Mouse (Mus musculus) midbrain, embryonic 12.5 days (tissue): ENCODE results near the gene Smad6. TPM values are rescaled to one million over a fixed set of nuclear protein-coding genes. Genes with fewer than 3 reads are reported as not detected.
A peak's percentile ranks its signal among the peaks of the same experiment; 100 is the strongest.

Experiments
- ATAC-seq: fragments of 200-750 bp; cut with Nextera tagmentation; 2 replicates; pipeline ENCODE4 v1.8.0; 2017; ENCODE audit warnings: low read depth, moderate TSS enrichment, moderate library complexity; ENCODE audit not compliant: low FRiP score
- H3K27ac ChIP-seq: fragments of 300-500 bp; sonication (generic); replicated peaks from 2 replicates; pipeline ENCODE4 v1.5.1; 2016; ENCODE audit warnings: mild to moderate bottlenecking
- H3K27me3 ChIP-seq: fragments of 300-500 bp; sonication (generic); 2 replicates; pipeline ENCODE4 v1.6.1; 2016; ENCODE audit warnings: mild to moderate bottlenecking
- H3K36me3 ChIP-seq: fragments of 300-500 bp; sonication (generic); 2 replicates; pipeline ENCODE4 v1.6.1; 2016
- H3K4me1 ChIP-seq: fragments of 300-500 bp; sonication (generic); 2 replicates; pipeline ENCODE4 v1.6.1; 2016
- H3K4me2 ChIP-seq: fragments of 300-500 bp; sonication (generic); replicated peaks from 2 replicates; pipeline ENCODE4 v1.6.1; 2016; ENCODE audit warnings: mild to moderate bottlenecking, moderate library complexity
- H3K4me3 ChIP-seq: fragments of 300-500 bp; sonication (generic); 2 replicates; pipeline ENCODE4 v1.5.1; 2016; ENCODE audit warnings: mild to moderate bottlenecking
- H3K9ac ChIP-seq: fragments of 300-500 bp; sonication (generic); replicated peaks from 2 replicates; pipeline ENCODE4 v1.6.1; 2016; ENCODE audit warnings: mild to moderate bottlenecking, moderate library complexity
- H3K9me3 ChIP-seq: fragments of 300-500 bp; sonication (generic); 2 replicates; pipeline ENCODE4 v1.6.1; 2016; ENCODE audit warnings: mild to moderate bottlenecking
- WGBS: fragments of 180-500 bp; shearing (Covaris S2); methylation state at CpG from one replicate; pipeline ENCODE4 v1.1.7; 2016; 5-methylcytosine and 5-hydroxymethylcytosine counted together
- polyA plus RNA-seq: library from polyadenylated mRNA; unstranded; fragments of >200 nt; fragmentation: Nextera tagmentation; extraction: Ambion mirVana; gene quantifications from 2 replicates; pipeline ENCODE4 v1.2.1, GENCODE M21; 2016

Smad6 gene
- polyA plus RNA-seq, 1 experiment from 2014 or later: 7.8 TPM

- H3K9ac ChIP-seq: no peak overlapping the region
- peaks cover 37% of the 10 kb centered on the region for H3K4me1 ChIP-seq
- no peak for ATAC-seq
- WGBS: 75% methylated on average over 9 of the region's 9 CpGs
- H3K36me3 ChIP-seq: no peaks in the 10 kb centered on the region
- H3K9me3 ChIP-seq: no peaks in the 10 kb centered on the region
- H3K4me2 ChIP-seq: no peak overlapping the region
- no peak overlapping the region for H3K4me3 ChIP-seq
- H3K27ac ChIP-seq: no peak overlapping the region
- H3K27me3 ChIP-seq: no peaks in the 10 kb centered on the region
Measured at GRCm38 (mm10) chr9:63968592-63968991, 53.3 kb downstream of the Smad6 start.

- Histone ChIP-seq H3K27me3 (no peaks in the 10 kb centered on the region), H3K4me3 (no peak overlapping the region), H3K9me3 (no peaks in the 10 kb centered on the region), H3K36me3 (no peaks in the 10 kb centered on the region), H3K4me2 (no peak overlapping the region), H3K4me1 (peaks cover 42% of the 10 kb centered on the region), H3K27ac (no peak overlapping the region), H3K9ac (no peak overlapping the region)
- 85% methylated on average over 14 of the region's 14 CpGs for WGBS
- no peak for ATAC-seq
Measured at GRCm38 (mm10) chr9:63967408-63968172, 54.3 kb downstream of the Smad6 start.

- no peak overlapping the region for H3K9ac ChIP-seq
- no peak overlapping the region for H3K4me3 ChIP-seq
- no peak overlapping the region; the same call in 1 of the 2 replicates for H3K27ac ChIP-seq
- no peak for ATAC-seq
- no peaks in the 10 kb centered on the region for H3K9me3 ChIP-seq
- H3K36me3 ChIP-seq: no peaks in the 10 kb centered on the region
- H3K27me3 ChIP-seq: no peaks in the 10 kb centered on the region
- 15% methylated on average over 4 of the region's 4 CpGs for WGBS
- H3K4me2 ChIP-seq: no peak overlapping the region
- peaks cover 47% of the 10 kb centered on the region for H3K4me1 ChIP-seq
Measured at GRCm38 (mm10) chr9:63965579-63965981, 56.3 kb downstream of the Smad6 start.

- Histone ChIP-seq H3K4me2 (no peak overlapping the region), H3K27ac (no peak overlapping the region), H3K9me3 (no peaks in the 10 kb centered on the region), H3K36me3 (no peaks in the 10 kb centered on the region), H3K9ac (no peak overlapping the region), H3K27me3 (peaks cover 5% of the 10 kb centered on the region; the same call in 1 of the 2 replicates), H3K4me1 (peaks cover 55% of the 10 kb centered on the region), H3K4me3 (no peak overlapping the region)
- whole genome bisulfite sequencing: 70% methylated on average over 6 of the region's 6 CpGs
- no peak for ATAC-seq
Measured at GRCm38 (mm10) chr9:63961881-63962280, 60.0 kb downstream of the Smad6 start.

- no peak for ATAC-seq
- H3K4me3 ChIP-seq: no peak overlapping the region
- no peak overlapping the region for H3K9ac ChIP-seq
- peak overlapping the region; percentile 70 for H3K27ac ChIP-seq
- no peaks in the 10 kb centered on the region for H3K36me3 ChIP-seq
- no peaks in the 10 kb centered on the region for H3K9me3 ChIP-seq
- peaks cover 50% of the 10 kb centered on the region for H3K4me1 ChIP-seq
- H3K27me3 ChIP-seq: peaks cover 10% of the 10 kb centered on the region; the same call in 1 of the 2 replicates
- peak overlapping the region; percentile 35 for H3K4me2 ChIP-seq
- WGBS: 5% methylated on average over 4 of the region's 4 CpGs
Measured at GRCm38 (mm10) chr9:63960829-63961185, 61.1 kb downstream of the Smad6 start.

GRCm38 (mm10) chr9:63959933-63960828 lies 61.7 kb downstream of the Smad6 start:
- 1% methylated on average over 21 of the region's 21 CpGs for WGBS
- no peaks in the 10 kb centered on the region for H3K9me3 ChIP-seq
- H3K4me2 ChIP-seq: peak overlapping the region; percentile 35
- peaks cover 13% of the 10 kb centered on the region; the same call in 1 of the 2 replicates for H3K27me3 ChIP-seq
- 0 out of 2 replicates have a peak, but pooled peaks have one; percentile 42 for ATAC-seq
- H3K4me3 ChIP-seq: no peak overlapping the region
- no peak overlapping the region for H3K9ac ChIP-seq
- peak overlapping the region; percentile 70 for H3K27ac ChIP-seq
- H3K36me3 ChIP-seq: no peaks in the 10 kb centered on the region
- peaks cover 44% of the 10 kb centered on the region for H3K4me1 ChIP-seq

GRCm38 (mm10) chr9:63959129-63959932 lies 62.5 kb downstream of the Smad6 start:
- H3K4me1 ChIP-seq: peaks cover 44% of the 10 kb centered on the region
- 0 out of 2 replicates have a peak overlapping the region, but pooled peaks have one; percentile 28 for H3K9ac ChIP-seq
- H3K9me3 ChIP-seq: no peaks in the 10 kb centered on the region
- 20% methylated on average over 17 of the region's 17 CpGs for WGBS
- ATAC-seq: peak; percentile 67
- H3K4me3 ChIP-seq: no peak overlapping the region
- peaks cover 15% of the 10 kb centered on the region for H3K27me3 ChIP-seq
- H3K36me3 ChIP-seq: no peaks in the 10 kb centered on the region
- H3K27ac ChIP-seq: peak overlapping the region; percentile 70
- H3K4me2 ChIP-seq: peak overlapping the region; percentile 35

- Histone ChIP-seq H3K9me3 (no peaks in the 10 kb centered on the region), H3K4me2 (peak overlapping the region; percentile 35; the same call in 1 of the 2 replicates), H3K27me3 (peaks cover 15% of the 10 kb centered on the region), H3K4me3 (no peak overlapping the region), H3K27ac (0 out of 2 replicates have a peak overlapping the region, but pooled peaks have one; percentile 70), H3K36me3 (0 out of 2 replicates have a peak, but pooled peaks cover 2% of the 10 kb centered on the region), H3K4me1 (peaks cover 47% of the 10 kb centered on the region), H3K9ac (no peak overlapping the region)
- ATAC-seq: no peak
- 18% methylated on average over 15 of the region's 15 CpGs for WGBS
Measured at GRCm38 (mm10) chr9:63958337-63959030, 63.4 kb downstream of the Smad6 start.

GRCm38 (mm10) chr9:63957647-63958185 lies 64.1 kb downstream of the Smad6 start:
- ATAC-seq: no peak
- 0 out of 2 replicates have a peak, but pooled peaks cover 4% of the 10 kb centered on the region for H3K36me3 ChIP-seq
- H3K4me1 ChIP-seq: peaks cover 42% of the 10 kb centered on the region
- no peaks in the 10 kb centered on the region for H3K9me3 ChIP-seq
- peaks cover 15% of the 10 kb centered on the region for H3K27me3 ChIP-seq
- WGBS: 77% methylated on average over 11 of the region's 11 CpGs
- no peak overlapping the region for H3K4me2 ChIP-seq
- H3K4me3 ChIP-seq: no peak overlapping the region
- H3K27ac ChIP-seq: no peak overlapping the region
- no peak overlapping the region for H3K9ac ChIP-seq

GRCm38 (mm10) chr9:63956052-63956451 lies 65.8 kb downstream of the Smad6 start:
- Histone ChIP-seq H3K4me2 (no peak overlapping the region), H3K27ac (no peak overlapping the region)

More at GRCm38 (mm10) chr9:63956052-63956451, 65.8 kb downstream of the Smad6 start:
- Histone ChIP-seq H3K9me3 (no peaks in the 10 kb centered on the region), H3K4me3 (no peak overlapping the region), H3K4me1 (peaks cover 36% of the 10 kb centered on the region), H3K36me3 (0 out of 2 replicates have a peak, but pooled peaks cover 14% of the 10 kb centered on the region), H3K27me3 (peaks cover 15% of the 10 kb centered on the region), H3K9ac (no peak overlapping the region)
- 27% methylated on average over 9 of the region's 9 CpGs for WGBS
- 0 out of 2 replicates have a peak, but pooled peaks have one; percentile 39 for ATAC-seq
